Mouse (Mus musculus) T-helper 17 cell (primary cell): ENCODE data around the gene Vwa3a.
"Not testable (repeated sequence)": the region's sequence is repeated elsewhere in the genome, so short reads cannot be mapped to it uniquely, and the experiment has no call there.

ENCODE experiments used
- in situ Hi-C, 2 experiments: fragments of 300-600 bp; cut with MboI, MseI; formaldehyde crosslinking; loops; 1 replicate in 1 of 2; 2 replicates in 1 of 2; pipeline ENCODE4 v1.15.1; 2025; ENCODE audit warnings: high pct_unique_total_duplicates in 2 of 2

The Vwa3a gene

DNA sequence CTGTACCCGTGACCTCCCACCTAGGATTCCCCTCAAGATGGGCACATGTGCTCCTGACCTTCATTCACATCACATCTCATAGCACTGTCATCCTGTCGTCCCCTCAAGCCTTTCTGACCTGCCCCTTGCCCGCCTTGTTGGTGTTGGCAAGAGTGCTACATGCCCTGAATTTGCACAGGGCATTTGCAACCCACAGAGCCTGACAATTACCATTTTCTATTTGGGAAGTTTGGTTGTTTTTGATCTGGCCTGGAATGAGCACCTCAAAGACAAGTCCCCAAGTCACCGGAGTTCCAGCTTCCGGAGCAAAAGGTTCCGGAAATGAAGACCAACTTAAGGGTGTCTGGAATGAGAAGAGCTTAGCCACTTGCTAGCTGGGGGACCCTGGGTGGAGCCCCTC lies at the start of gene Vwa3a:
Gene Vwa3a, plus strand, starts transcription at position 301 of the 400 bp plus-strand sequence.
- in situ Hi-C loops, result no loop called here

DNA sequence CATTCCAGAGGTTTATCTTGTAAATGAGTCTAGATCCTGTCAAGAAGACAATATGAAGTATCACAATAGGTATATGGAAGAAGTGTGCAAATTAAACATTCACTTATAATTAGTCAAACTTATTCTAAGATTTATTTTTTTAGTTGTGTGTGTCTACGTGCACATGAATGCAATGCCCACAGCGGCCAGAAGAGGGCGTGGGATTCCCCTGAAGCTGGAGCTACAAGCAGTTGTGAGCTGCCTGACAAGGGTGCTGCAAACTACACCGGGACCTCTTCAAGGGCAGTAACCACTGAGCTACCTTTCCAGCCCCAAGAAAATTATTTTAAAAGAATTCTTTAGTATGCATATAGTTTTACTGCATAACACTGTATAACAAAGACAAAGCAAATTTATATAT lies 48.5 kb upstream of the Vwa3a start:
- in situ Hi-C loops, result loop anchor here in 1 of 2 experiments (25.0 kb wide), 1 partner anchor 1397 kb away; no protein-coding TSS in a partner anchor

DNA sequence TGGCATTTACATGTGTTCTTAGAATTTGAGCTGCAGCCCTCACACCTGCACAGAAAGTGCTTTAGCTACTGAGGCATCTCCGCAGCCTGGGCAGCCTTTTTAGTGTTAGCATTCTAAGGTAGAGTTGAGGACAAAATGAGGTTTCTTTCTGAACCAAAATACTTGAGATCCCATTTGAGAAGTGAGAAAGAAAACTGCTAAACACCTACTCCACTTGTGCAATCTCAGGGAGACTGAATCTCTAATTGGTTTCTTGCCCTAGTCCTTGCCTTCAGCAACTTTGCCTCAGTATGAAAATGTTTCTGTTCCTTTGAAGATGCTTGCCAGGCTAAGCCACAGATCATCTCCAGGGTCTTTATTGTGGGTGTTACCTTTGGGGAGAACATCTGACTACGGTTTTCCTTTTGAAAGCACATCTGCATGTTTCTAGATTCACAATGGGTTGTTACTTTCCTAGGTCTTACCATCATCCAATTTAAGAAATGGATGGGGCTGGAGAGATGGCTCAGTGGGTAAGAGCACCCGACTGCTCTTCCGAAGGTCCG lies 45.2 kb upstream of the Vwa3a start:
- in situ Hi-C loops, result loop anchor here in 1 of 2 experiments (25.0 kb wide), 1 partner anchor 1393 kb away; no protein-coding TSS in a partner anchor

DNA sequence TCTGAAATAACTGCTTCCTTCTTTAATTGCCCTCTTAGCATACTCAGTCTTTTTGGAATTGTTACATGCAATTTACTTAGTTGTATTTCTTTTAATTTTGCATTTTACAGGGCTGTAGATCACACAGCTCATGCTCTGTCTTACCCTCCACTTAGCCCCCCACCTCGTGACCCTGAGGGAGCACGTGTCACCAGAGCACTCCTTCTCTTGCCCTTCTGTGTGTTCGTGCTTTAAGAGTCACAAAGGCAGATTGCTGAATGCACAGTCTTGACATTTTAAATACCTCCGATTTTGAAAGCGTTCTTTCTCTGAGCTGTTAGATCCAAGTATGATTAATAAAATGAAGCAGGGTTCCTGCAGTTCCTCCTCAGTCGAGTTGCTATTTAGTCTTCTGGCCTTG lies 43.9 kb upstream of the Vwa3a start:
- in situ Hi-C loops, result loop anchor here in 1 of 2 experiments (25.0 kb wide), 1 partner anchor 1392 kb away; no protein-coding TSS in a partner anchor

DNA sequence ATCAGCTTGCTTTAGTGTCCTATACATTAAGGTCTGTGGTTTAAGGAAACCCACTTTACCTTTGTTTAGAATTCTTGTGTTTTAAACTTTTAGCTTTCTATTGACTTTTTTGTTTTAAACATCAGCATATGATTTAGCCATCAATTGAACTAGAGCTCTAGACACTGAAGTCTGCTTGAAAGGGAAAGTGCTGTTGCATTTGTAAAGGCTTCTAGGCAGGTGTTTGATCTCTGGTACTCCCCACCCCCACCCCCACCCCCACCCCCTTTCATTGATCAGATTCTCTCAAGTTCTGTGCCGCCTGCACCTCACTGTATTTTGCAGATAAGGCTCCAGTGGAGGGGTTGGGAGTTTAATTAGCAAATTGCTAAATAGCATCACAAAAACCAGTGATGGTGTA lies 43.5 kb upstream of the Vwa3a start:
- in situ Hi-C loops, result loop anchor here in 1 of 2 experiments (25.0 kb wide), 1 partner anchor 1392 kb away; no protein-coding TSS in a partner anchor

DNA sequence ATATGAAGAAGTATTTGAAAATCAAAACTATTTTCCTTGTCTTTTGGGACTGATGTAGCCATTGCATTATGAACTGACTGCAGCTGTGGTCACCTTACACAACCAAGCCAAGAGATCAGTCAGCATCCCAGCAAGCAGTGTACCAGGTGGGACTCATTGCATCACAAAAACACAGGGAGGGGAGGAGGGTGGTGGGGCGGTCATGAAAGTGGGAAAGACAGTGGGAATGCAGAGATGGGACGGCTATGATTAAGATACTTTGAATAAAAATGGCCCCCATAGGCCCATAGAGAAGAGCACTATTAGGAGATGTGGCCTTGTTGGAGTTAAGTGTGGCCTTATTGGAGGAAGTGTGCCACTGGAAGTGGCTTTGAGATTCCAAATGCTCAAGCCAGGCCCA lies 42.8 kb upstream of the Vwa3a start:
- in situ Hi-C loops, result loop anchor here in 1 of 2 experiments (25.0 kb wide), 1 partner anchor 1391 kb away; no protein-coding TSS in a partner anchor

DNA sequence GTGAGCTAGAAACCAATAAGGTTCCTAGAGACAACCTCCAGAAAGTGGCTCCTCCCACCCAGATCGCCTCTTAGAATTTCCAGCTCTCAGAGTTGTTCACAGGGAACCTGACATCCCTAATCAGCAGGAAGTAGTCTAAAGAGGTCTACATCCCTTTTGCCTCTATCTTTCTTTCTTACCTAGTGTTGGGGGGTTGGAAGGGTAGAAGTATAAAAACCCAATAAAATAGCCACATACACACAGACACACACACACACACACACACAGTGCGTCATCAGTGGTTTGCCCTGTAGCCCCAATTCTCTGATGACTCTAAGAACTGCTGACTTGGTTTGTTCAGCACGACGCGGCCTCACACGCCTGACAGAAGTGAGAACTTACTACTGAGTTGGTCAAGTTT lies 39.5 kb upstream of the Vwa3a start:
- in situ Hi-C loops, result loop anchor here in 1 of 2 experiments (25.0 kb wide), 1 partner anchor 1388 kb away; no protein-coding TSS in a partner anchor

DNA sequence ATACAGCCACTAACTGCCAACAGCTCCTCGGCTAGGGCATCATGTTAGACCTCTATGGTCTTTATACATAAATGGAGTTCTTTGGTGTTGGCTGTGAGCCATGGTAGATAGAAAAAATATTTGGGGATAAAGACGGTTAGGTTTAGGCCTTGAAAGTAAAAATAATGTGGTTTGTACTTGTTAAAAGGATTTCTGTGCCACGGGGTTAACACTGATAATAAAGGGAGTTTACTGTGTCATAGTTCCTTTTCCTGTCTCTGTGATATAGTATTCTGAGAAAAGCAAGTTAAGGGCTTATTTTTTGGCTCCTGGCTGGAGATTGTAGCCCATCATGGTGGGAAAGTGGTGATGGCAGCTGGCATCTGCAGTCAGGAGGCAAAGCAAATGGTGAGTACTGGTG lies 35.2 kb upstream of the Vwa3a start:
- in situ Hi-C loops, result no loop called here

DNA sequence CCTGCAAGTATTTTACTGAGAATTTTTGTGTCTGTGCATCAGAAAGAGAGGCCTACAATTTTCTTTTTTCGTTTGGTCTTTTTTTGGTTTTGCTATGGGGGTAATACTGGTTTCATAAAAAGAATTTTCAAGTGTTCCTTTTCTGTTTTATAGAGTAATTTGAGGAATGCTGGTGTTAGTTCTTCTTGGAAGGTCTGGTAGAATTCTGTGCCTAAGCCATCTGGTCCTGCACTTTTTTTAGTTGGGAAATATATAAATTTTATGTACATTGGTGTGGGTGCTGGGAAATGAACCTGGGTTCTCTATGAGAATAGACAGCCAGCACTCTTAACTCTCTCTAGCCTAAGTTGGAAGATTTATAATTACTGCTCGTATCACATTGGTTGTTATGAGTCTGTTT lies 27.0 kb upstream of the Vwa3a start:
- in situ Hi-C loops, result no loop called here

DNA sequence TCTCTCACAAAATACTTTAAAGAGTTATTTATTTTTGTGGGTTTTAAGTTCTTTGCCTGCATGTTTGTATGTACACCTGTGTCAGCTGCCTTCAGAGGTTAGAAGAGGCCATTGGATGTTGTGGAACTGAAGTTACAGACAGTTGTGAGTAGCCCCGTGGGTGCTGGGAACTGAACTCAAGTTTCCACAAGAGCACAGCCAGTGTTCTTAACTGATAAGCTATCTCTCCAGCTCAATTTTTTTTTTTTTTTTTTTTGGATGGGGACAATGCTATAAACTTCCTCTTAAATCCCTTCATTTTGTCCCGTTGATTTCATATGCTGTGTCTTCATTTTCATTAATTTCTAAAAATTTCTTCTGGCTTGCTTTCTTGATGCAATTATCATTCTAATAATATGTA lies 25.9 kb upstream of the Vwa3a start:
- in situ Hi-C loops, result no loop called here

DNA sequence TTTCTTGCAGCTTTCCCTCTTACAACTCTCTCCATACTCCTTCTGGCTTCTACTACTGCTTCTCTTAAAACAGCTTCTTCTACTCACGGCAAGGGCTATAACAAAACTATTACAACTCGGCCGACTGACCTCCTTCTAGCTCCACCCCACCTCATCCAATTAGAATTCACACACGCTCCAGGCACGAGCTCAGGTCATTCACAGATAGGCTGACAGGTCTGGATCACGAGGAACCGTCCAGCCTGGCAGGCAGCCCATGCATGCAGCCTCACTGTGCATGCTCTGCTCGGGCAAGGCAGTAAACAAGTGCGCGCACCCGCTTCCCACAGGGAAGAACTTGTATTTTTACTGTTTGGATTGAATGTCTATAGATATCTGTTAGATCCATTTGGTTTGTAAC lies 25.2 kb upstream of the Vwa3a start:
- in situ Hi-C loops, result not testable (repeated sequence)

DNA sequence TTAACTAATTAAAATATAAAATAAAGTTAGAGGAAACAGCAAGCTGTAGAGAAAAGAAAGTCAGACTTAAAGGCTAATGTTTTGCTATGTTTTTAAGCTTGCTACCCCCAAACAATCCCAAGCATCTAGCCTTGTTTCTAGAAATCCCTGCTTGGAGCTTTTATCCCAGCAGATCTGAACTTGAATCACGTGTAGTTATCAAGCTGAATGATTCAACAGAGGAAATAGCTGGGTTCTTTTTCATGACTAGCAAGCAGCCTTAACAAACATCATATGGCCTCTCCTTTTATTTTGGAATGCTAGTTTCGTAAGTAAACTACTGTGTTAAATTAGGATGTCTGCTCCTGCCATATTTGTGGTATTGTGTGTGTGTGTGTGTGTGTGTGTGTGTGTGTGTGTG lies 21.9 kb upstream of the Vwa3a start:
- in situ Hi-C loops, result no loop called here

DNA sequence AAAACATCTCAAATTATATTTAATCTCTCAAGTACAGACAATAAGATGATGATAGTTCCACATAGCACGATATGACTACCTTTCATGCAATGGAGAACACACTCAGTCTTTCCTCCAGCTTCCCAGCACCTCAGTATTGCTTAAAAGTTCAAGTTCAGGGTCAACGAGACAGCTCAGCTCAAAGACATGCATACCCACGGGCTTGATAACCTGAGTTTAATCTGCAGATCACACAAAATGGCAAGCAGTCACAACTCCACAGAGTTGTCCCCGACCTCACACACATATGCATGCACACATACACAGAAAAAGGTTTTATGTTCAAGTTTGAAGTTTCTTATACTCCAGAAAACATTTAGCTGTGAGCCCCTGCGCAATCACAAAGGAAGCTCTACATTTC lies 18.1 kb upstream of the Vwa3a start:
- in situ Hi-C loops, result no loop called here

DNA sequence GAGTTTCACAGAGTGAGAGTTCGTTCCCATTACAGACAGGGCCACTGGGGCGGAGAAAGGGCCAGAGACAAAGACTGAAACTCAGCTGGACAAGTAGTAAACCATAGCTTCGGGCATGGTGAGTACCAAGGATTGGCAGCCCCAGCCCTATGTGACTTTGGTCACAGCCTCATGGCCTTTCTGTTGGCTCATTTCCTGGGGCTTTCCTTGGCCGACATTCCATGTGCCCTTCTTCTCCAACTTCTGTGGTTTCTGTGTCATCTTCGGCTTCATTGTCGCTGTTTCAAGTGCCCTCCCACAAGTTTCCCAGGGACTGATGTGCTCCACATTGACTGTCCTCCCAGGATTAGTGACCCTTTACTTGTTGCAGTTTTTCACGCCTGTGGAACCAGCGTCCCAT lies 17.7 kb upstream of the Vwa3a start:
- in situ Hi-C loops, result no loop called here

DNA sequence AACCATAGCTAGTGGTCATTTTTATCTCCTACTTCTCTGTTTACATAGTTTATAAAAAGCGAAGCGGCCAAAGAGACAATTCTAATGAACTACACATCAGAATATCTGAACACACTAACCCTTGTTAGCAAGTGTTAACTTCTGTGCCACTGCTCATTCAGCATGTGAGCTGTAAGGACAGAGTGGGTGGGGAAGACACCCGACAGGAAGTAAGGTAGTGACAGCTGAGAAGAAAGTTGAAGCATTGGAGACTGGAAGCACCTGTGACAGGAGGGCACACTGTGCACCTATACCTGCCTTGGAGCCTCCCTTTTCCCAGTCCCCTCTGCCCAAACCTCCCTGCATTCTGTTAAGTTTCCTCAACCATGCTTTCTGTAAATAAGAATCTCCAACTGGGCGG lies 17.1 kb upstream of the Vwa3a start:
- in situ Hi-C loops, result no loop called here

DNA sequence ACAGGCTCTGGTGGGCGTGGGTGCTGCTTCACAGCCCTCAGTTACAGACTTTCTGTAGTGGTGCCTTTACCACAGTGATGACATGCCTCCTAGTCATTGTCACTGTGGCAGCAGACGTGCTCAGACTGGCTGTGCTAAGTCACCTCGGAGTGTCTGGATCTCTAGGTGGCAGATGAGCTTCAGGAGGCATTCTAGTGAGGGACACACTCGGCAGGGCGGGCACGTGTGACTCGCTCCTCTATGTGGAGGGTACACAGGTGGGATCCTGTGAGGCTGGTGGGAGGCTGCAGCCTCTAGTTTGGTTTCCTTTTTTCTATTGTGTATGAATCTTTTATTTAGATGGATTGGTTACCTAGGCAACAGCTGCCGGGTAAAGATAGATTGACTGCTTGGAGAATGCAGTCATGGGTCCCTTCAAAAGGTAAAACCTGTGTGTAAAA lies 16.3 kb upstream of the Vwa3a start:
- in situ Hi-C loops, result no loop called here

DNA sequence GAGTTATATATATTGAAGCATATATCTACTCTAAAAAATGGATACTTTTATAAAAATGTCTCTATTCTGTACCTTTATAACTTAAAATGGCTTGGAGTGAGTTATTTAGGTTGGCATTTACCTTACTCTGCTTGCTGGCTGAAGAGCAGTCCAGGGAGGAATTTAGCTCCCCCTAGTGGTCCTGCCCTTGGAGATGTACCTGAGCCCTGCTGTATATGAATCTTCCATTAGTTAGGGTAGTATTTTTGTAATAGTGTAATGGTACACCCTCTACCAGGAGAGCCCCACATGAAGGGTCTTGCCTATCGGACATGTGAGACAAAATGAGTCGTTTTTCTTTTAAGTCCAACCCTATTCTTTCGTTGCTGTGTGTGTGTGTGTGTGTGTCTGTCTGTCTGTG lies 11.5 kb upstream of the Vwa3a start:
- in situ Hi-C loops, result no loop called here

DNA sequence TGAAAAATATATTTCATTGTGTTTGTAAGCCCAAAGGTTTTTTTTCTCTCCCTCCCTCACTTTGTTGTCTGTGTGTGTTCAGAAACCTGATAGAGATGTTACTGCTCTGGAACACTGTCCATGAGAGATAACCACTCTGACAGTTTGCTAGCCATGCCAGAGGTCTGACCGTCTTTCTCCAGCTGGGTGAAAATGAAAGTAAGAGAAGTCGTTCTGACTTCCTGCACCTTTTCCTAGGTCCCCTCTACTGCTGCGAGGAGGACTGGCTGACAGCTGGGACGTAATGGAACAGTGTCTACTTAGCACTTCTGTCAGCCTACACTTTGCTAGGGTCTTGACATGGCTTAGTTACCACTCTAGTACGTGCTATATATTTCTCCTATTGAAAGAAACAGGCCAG lies 9.5 kb upstream of the Vwa3a start:
- in situ Hi-C loops, result loop anchor here in 1 of 2 experiments (5.0 kb wide), 1 partner anchor 57 kb away; the partner anchor contains the start of gene Pdzd9

DNA sequence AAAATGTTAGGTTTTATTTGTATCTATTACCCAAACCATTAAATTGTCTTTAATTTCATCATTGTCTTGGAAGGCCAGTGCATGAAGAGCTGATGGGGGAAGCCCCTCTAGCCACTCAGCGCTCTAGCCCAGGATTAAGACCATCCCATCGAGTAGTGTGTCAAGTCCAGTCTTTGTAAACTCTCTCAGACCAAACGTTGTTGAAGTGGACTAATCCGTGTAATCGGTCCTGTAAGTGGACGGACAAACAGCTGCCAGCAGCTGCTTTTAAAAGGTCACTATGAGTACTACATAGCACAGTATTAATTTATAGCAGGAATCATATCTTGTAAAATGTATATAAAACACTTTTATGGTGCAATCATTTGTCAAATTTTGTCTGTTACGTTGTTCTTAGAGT lies 6.2 kb upstream of the Vwa3a start:
- in situ Hi-C loops, result loop anchor here in 1 of 2 experiments (5.0 kb wide), 1 partner anchor 61 kb away; the partner anchor contains the start of gene Pdzd9

DNA sequence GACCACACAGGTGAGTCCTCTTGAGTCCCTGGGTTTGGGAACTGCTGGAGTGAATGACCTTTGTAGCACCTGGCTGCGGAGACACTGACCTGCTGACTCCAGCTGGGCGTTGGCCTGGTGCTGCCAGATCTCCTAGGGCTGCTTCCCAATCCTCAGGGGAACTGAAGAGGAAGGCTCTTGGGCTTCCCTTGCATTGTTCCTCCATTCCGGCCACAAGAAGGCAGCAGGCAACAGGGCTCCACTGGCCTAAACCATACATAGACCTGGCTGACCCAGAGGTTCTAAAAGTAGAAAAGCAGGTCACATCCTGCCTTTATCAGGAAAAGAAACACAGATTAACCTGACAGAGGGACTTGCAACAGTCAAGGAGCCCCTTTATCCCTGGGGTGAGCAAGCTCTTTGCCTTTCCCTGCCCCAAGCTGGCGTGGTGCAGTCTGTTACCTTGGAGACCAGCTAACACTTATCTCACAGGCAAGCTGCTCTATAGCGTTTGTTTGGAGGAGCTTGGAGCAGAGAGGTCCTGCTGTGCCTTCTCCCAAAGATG lies 512 bp downstream of the Vwa3a start:
- in situ Hi-C loops, result no loop called here

DNA sequence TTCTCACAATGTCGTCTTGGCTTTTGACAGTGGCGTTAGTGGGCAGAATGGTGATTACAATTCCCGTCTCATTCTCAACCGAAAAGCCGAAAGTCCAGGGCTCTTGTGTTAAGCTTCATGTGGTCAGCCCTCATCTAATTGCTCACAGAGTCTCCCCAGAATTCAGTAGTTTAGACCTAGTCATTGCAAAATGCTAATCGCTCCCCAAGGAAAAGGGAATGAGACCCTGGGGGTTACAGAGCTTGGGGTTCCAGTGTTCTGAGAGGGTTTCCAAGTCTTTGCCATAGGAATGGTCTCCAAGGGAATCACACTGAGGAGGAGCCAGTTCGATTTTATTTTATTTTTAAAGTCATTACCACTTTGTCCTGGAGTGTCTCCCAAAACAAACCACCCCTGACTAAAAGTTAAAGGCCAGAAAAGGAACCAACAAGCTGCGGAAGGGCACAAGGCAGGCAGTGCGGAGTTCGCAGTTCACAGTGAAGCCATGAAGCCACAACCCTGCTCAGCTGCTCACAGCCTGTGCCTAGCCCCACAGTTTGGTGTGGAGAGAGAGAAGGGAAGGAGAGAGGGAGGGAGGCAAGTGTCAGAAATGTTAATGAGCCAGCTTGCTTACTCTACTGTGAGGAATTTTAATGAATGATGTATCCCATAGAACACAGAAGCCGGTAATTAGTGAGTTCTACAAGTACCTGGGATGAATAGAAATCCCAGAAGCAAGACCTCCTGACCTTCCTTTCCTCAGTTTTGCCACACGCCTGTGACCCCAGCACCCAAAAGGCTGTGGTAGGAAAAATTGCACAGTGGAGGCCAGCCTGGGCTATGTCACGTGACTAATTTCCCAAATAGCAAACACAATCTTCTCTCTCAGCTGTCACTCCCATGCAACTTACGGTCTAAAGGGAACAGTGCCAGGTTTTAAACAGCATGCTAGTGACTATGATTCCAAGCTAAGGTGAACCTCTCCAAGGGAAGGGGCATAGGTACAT lies 4.5 kb downstream of the Vwa3a start:
- in situ Hi-C loops, result no loop called here

DNA sequence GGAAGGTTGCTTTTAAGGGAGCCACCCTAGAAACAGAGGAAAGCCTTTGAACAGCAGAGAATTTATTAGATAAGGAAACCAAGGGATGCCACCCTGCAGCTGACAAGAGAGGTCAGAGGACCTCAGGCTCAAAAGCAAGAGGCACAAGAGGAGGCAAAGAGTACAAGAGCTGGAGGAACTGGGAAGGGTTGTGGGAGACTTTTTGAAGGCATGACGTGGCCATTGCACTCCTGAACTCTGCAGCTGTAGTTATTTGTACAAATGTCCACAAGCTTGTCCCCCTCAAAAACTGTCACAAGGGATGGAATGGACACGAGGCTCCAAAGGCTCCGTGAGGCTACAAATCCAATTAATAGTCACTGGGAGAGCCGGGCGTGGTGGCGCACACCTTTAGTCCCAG lies 5.5 kb downstream of the Vwa3a start:
- in situ Hi-C loops, result no loop called here
